Mouse (Mus musculus): ENCODE results near the gene Col2a1.

Col2a1 gene

DNA sequence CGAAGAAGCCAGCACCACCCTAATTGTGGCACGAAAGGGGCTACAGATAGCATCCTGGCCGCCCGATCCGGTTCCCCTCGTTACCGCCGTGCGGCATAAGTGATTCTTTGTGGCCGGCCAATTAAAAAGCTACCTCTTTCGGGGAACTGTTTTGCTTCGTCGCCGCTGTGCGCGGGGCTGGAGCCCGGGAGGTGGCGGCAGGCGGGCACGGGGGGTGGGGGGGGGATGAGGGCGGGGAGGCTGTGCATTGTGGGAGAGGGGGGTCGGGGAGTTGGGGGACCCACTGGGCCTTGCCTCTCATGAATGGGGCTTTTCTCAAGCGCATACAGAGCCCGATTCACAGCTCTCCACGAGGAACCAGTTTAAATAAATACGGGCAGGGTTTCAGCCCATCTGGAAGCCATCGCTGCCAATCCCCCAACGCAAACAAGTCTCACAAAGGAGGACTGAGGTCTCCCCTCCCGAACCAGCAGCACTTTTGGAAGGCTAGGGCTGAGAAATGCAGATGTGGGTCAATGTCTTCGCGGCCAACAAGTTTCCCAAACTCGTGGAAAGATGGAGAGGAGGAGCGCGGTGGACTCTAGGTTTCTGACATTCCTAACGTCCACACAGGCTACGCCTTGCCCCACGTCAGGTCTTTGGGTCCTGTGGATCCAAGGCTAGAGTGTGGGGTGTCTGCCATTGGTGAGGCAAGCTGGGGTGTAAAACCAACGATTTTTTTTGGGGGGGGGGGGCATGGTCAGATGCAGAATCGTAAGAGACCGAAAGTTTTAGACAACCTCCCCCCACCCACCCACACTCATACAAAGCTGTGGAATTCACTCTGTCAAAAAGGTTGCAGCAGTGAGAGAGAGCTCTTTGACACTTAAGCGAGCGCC, 2.1 kb downstream of the Col2a1 start:
- no peak for DNase-seq

DNA sequence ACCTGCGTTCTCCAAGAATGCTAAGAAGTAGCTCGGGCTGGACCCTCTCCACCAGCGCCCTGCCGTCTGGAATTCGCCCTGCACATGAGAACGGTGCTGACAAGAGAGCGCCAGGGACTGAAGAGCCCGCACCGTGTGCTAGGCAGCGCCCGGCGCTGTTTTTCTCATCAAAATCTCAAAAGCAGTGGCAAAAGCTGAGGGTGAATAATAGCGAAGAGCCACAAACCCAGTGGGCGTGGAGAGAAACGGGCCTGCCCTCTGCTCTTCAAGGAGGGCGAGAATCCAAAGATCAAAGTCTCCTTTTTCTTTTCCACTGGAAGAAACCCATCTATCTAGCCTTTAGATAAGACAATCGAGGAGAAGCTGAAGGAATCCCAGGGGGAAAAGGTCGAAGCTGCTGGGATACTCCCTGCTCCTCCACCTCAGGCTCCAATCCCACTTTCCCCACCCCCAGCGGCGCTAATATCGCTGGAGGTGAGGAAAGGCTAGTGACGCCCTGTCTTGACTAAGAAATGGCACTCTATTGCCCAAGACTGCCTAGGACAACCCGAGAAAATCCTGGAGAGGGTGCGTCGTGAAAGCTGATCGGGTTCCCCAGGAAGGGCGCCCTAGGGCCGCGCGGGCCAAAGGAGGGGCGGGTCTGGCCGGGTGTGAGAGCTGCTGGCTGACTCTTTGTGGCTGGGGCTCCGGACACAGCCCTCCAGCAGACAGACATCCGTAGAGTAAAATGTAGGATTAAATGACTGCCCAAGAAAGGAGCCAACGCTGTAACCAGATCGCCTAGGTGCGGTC, 3.0 kb downstream of the Col2a1 start:
- no peak for DNase-seq

DNA sequence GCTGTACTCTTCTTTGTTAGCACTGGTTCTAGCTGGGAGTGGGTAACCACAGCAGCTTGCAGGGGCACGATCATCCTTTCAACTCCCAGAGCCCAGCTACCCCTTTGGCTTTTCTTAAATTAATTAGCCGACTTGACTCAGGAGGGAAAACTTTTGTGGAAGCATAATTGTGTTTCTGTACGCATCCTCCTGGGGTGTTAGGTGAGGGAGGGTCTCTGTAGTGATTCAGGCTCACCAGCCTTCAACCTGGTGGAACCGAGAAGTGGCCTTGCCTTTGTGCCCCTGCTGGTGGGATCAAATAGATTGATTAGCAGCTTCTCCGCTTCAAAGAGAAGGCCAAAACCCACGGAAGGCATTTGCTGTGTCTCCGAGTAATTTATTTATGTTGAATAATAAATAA, 4.5 kb downstream of the Col2a1 start:
- no peak for DNase-seq

DNA sequence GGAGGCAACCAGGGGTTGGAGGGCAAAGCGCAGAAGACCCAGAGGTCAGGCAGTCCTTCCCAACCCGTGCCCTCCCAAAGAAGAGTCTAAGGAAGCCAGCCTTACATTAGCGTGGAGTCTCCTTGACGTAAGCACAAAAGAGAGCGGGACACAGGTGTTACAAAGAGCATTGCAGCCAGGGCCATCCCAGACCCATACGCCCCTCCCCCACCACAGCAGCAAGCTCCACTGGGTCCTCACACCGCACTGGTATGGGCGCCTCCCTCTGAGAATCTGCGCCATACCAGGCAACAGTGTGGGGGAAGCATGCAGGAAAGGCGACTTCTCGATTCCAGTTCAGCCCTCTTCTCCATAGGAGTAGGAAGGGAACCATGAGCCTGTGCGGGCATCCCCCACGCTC, 4.9 kb downstream of the Col2a1 start:
- DNase-seq, result no peak

DNA sequence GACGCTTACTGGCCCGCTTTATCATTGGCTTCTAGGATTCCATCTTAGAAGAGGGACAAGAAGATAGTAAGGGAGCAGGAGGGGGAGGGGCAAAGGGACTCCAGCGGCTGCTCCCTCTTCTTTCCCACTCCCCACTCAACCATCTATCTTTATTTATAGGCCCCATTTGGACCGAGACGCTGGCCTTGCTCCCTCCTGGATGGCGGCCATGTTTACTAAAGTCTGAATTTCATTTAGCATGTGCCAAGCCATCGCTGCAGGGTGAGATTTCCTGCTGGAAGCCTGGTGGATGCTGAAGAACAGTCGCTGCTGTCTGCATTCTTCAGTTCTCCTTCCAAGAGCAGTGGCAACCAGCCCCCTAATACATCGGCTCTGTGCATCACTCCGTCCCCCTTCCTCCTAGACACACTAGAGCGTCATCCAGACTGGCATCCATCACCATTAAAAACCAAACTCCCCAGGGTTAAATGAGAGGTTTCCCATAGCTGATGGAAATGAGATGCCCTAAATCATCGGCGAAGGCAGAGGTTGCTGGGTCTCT, 7.7 kb downstream of the Col2a1 start:
- DNase-seq, result peak in 1 of 2 experiments; percentile 20

DNA sequence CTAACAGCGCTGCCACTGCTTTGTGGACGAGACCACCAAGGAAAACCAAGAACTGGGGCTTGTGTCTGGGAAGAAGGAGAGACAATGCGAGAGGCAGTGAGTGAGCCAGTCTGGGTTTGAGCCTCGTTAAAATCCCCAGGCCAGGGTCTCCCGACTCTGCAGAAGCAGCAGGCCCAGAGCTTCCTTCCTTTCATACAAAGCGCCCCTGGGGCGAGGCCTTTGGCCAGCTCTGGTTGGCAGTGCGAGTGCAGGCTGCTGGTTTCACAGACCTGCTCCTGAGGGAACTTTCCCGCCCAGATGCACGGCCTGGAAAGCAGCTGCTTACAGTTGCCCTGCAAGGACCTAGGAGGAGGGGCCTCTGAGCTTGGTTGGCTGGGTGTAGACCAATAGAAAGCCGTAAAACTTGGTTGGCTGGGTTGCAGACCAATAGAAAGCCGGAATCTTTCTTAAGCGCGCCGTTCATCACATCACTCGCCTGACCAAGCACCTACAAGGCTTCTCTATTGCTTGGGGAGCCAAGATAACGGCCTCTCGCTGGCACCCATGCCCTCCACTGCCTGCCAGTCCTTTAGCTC, 11.7 kb downstream of the Col2a1 start:
- DNase-seq, result peak; percentile 50 to 69

DNA sequence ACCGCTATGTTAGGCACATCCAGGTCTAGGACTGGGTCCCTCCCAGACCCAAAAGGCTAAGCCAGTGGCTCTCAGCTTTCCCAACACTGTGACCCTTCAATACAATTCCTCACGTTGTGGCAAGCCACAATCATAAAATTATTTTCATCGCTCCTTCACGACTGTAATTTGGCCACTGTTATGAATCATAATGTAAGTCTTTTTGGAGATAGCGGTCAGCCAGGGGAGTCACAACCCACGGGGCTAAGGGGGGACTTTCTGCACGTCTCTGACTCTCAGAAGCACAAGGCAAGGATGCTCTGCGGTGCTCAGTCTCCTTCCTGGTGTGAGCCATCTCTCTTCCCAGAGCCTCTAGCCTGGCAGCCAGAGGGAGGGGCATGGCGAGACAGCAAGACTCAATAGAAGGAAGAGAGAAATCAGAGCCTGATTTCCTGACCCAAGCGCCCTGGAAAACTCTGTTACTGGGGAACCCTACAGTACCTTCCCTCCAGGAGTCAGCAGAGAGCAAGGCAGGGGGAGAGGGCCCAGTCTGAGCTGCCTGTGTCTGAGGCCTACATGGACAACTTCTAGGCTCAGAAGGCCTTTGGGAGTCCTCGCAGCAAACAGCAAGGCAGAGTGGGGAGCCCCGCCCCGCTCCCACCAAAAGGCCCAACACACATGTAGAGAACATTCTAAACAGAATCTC, 12.3 kb downstream of the Col2a1 start:
- DNase-seq, result no peak

DNA sequence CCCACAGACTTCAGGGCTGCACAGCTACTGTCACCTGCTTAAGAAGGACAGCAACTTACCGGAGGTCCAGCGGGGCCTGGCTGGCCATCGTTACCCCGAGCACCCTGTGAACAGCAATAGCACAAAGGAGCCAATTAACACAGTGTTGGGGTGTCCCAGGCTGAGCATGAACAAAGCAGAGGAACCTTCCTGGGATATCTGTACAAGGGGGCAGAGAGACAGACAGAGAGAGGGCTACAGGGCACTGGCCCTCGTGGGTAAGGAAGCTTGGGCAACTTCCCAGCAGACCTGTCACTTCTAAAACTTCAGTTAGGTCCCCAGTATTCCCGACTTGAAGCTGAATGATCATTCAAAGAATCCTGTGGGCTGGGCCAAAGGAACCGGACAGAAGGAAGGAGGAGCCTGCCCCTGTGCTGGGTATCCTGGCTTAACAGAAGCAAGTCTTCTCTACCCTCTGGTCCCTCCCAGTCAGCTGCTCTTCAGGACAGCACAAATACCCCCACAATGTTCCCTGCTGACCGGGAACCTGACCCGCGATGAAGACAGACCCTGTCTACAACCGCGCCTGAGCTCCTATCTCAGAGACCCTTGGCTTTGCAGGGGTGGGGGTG, 13.1 kb downstream of the Col2a1 start:
- no peak for DNase-seq

DNA sequence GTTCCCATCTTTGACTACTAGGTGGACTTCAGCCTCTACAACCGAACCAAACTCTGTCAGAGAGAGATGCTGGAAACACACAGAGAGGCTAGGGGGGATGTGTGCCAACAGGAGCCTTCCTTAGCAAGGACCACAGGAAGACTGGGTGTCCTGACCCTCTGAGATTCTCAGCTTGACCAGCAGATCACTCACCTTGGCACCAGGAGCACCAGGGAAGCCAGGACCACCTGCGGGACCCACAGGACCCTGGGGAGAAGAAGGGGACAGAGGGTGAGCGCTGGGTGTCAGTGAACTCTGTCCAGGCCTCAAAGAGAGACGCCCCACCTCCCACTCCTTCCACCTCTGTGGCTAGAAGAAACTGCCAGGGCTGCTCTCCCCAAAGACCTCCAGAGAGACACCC, 13.8 kb downstream of the Col2a1 start:
- no peak for DNase-seq

DNA sequence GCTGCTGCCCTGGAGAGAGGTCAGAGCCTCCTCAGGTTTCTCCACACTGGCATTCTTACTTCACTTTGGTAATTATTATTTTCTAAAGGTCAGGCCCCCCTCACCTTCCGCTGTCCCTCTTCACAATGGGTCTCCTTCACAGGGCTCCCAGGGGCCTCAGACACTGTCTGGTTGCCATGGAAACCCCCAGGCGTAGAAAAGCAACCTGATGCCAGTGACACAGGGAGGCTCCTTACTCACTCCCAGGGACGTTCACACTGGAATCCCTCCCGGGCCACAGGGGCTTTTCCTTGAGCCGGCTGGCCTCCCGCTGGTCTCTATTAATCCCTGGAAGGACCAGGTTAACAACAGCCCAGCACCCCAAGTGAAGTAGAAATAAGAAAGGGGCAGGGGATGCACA, 14.4 kb downstream of the Col2a1 start:
- DNase-seq, result no peak

DNA sequence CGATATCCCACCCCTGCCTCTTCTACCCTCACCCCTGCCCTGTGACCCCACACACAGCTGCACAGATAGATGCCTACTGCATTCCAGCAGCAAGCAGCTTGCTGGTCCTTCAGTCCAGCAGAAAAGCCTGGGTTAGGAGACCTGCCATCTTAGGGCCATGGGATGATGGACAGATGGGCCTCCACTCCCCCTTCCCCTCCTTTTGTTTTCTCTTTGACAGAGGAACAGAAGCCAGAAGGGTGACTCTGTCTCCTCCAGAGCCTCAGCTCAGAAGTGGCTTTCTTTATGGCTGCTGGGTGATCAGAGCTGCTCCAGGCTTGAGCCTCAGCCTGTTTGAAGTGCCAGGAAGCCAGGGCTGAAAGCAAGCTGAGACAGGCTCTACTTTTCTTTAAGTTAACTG, 15.0 kb downstream of the Col2a1 start:
- DNase-seq, result no peak

DNA sequence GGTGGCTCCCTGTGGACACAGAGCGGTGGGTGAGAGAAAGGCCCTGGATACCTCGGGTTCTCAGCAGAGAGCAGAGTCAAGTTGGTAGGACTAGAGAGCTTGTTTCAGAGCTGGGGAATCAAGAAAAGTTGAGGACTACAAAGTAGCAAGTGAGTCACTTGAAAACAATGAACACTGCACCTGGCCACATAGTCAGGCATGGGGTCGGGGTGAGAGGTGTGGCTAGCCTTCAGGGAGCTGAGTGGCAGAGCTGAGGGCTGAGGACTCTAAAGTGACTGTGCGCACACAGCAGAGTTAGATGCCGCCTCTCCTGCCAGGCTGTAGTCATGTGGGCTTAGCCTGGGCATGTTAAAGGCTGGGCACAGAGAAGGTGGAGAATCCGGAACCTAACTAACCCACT, 22.9 kb downstream of the Col2a1 start:
- no peak for DNase-seq

DNA sequence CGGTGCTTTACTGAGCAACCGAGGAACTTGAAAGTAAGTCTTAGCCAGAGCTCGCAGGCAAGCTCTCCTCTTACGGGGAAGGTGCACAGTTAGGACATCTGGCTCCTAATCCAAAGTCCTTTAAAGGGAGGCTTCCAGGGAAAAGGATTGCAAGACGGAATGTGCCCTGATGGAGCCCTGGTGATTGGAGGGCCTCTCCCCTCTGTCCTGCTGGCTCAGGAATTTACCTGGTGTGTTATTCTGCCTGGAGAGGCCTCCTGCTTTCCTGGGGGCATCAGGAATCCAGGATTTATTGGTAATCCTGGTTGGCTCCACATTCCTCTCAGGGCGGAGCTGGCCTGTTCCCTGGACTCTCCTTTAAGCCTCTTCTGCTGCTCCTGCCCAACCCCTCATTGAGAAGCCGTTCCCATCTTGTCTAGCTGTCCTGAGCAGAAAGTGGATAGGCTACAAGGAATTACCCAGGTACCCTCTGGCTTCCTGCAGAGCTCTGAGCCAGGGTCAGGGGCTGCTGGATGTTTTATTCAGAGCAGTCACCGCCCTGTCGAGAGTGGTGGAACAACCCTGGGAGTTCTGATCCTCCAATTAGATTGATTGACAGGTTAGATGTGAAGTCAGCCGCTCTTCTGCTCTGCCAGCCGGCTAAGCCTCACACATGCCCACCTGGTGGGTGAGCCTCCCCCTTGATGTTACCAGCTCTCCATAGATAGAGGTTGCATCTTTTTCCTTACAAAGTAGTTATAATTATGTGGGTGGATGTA, 31.1 kb downstream of the Col2a1 start:
- DNase-seq, result no peak

DNA sequence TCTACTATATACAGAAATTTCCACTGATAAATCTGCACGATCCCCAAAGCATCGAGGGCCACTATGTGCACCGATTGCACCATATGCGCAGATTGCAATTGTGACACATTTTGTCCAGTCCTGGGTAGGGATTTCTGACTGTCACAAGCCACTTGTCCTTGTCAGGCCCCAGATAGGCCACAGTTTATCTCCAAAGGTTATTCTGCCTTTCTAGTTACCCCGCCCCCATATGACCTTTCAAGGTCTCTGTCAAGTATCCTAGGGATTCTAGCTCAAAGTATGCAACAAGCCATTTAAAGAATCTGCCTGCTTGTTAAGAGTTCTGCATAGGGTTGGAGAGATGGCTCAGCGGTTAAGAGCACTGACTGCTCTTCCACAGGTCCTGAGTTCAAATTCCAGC, 31.9 kb downstream of the Col2a1 start:
- no peak for DNase-seq

DNA sequence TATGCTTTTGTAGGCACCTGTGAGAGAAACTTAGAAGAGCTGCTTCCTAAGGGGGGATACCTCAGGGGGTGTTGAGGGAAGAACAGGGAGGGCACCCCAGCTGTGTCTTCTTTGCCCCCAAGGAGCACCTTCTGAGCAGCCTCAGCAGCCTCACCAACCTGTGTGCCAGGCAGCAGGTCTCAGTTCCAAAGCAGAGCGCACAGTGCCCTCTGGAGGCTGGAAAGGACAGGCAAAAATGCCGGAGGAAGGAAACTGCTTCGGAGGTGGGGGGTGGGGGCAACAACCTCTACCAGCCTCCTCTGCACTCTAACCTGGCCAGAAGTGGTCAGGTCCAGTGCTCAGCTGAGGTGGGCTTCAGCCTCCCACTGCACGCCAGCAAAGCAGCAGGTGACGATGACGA, 34.2 kb downstream of the Col2a1 start:
- peak; percentile 29 to 31 for DNase-seq

DNA sequence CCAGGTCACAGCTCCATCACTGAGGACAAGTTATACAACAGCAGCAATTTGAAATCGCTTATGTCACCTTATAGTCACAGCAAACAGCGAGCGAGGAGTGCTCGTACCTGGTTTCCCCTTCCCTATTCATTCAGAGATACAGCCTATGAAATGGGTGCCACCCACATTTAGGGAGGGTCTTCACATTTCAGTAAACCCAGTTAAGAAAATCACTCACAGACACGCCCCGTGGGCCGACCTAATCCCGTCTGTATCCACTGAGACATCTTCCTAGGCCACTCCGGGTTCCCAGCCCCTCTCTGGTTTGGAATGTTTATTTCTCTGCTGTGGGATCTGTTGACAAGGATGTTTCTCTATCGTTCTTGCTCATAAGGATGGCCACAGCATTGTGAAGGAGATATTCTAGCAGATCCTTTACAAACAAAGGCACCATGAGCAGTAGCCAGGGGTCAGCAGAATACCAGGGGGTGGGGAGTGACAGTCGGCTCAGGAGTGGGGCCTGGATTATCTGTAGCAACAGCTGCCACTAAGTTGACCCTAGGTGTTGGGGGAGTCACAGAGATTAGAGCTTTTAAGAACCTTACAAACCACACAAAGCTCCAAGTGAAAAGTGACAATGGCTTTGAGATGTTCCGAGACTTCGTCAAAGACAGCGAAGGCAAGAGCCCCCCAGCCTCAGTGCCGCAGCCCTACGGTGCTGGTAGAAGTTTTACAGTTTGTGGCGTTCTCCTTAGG, 39.0 kb downstream of the Col2a1 start:
- peak in 1 of 2 experiments; percentile 20 for DNase-seq

DNA sequence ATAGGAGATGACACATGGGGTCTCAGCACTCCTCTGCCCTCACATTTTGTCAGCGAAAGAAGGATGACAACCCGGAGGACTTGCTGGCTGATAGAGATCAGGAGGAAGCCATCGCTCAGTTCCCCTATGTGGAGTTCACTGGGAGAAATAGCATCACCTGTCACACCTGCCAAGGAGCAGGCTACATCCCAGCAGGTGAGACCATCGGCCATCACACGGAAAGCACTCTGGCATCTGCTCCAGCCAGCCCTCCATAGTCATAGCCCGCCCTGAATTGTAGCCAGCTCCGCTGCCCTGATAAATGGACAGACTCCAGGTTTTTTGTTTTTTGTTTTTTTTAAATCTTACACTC, 39.7 kb downstream of the Col2a1 start:
- peak; percentile 32 to 38 for DNase-seq

DNA sequence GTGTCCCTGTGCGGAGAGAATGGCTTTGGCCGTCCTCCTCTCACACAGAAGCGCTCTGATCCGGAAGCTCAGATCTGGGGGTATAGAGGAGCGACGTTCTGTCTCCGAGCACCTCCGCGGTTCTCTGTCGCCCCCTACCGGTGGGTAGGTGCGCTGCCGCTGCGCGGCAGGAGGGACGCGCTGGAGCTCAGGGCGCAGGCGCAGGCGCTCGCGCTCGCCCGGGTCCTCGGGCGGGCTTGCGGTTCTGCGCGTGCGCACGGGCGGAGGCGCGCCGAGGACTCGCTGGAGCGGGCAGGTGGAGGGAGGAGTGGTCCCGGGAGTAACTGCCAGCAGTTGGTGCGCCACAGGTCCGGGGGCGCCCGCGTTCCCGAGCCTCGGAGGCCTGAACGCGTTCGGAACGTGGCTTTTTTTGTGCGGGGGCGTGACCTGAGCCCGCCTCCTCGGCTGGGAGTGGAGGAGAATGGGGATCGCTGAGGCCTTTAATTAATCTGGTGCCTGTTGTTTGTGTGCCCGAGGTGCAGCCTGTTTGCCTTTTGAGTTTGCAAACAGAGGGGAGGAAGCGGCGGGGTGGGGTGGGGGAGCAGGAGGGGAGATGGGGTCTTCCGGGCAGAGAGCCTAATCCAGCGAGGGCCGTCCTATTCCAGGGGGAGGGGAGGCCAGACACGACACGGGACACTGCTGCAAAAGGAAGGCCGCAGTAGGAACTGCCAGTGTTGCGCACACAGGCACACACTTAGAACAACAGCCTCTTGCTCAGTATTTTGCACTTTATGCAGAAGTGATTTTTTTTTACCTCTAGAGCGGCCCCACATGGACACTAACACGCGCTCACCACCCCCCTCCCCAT, 40.3 kb downstream of the Col2a1 start, which contains the start of gene Tmem106c:
Gene Tmem106c (plus strand): TSS at position 212 of the 847 bp plus-strand sequence.
- peak; percentile 88 to 95 for DNase-seq

DNA sequence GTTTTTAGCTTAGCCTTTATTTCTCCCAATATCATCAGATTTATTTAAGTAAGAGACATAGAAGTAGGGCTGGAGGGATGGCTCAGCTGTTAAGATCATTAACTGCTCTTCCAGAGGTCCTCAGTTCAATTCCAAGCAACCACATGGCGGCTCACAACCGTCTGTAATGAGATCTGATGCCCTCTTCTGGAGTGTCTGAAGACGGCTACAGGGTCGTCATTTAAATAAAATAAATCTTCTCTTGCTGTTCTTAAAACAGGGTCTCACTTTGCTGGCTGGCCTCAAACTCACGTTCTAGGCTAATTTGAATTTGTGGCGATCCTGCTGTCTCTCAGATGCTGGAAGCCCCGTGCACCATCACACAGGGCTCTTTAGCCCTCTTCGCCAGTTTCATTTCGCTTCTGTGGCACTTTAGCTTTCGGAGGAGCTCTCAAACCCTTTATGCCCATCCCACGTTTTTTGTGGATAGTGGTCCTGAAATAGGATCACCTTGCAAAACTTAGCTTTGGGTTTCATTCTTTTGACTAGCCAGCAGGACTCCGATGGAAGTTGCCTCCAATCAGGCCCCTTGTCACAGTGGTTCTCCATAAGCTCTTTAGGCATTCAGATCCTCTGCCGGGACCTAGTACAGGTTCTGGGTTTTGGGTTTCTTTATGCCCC, 41.0 kb downstream of the Col2a1 start:
- peak in 1 of 2 experiments; percentile 13 for DNase-seq

Data from cerebellum, adult 18-20 months (tissue).